Mouse (Mus musculus) urinary bladder, postnatal 10 days (tissue): ENCODE results near the gene Rpl13a.
A peak's percentile ranks its signal among the peaks of the same experiment; 100 is the strongest.
"Not testable (repeated sequence)": the region's sequence is repeated elsewhere in the genome, so short reads cannot be mapped to it uniquely, and the experiment has no call there.

ENCODE experiments used
- DNase-seq: peaks from one replicate; pipeline ENCODE4 v3.0.0; 2022; ENCODE audit warnings: low spot score

The Rpl13a gene

GRCm38 (mm10) chr7:45135370-45135769 is 6.8 kb upstream of the Rpl13a start:
- DNase-seq: no peak

GRCm38 (mm10) chr7:45134544-45135026 is 6.0 kb upstream of the Rpl13a start:
- DNase-seq: no peak

GRCm38 (mm10) chr7:45133446-45134159 is 5.0 kb upstream of the Rpl13a start:
- DNase-seq: no peak

- DNase-seq: no peak
Measured at GRCm38 (mm10) chr7:45131850-45132249, 3.3 kb upstream of the Rpl13a start.

- no peak for DNase-seq
Measured at GRCm38 (mm10) chr7:45129776-45130512, 1.4 kb upstream of the Rpl13a start.

- no peak for DNase-seq
Measured at GRCm38 (mm10) chr7:45129318-45129717, 757 bp upstream of the Rpl13a start.

- no peak for DNase-seq
Measured at GRCm38 (mm10) chr7:45127700-45128224, 799 bp downstream of the Rpl13a start.

GRCm38 (mm10) chr7:45126844-45127699 is 1.5 kb downstream of the Rpl13a start:
- no peak for DNase-seq

- DNase-seq: no peak
Measured at GRCm38 (mm10) chr7:45126147-45126843, 2.3 kb downstream of the Rpl13a start.

GRCm38 (mm10) chr7:45125649-45126048 is 2.9 kb downstream of the Rpl13a start:
- not testable (repeated sequence) for DNase-seq

GRCm38 (mm10) chr7:45125144-45125600 is 3.4 kb downstream of the Rpl13a start:
- DNase-seq: no peak

- peak; percentile 98 for DNase-seq
Measured at GRCm38 (mm10) chr7:45124224-45125143, 4.1 kb downstream of the Rpl13a start, which contains the start of gene Rps11. TSS of gene Rps11 (minus strand) at chr7:45124439.

GRCm38 (mm10) chr7:45123186-45123570 is 5.4 kb downstream of the Rpl13a start:
- DNase-seq: no peak

- DNase-seq: no peak
Measured at GRCm38 (mm10) chr7:45122561-45123185, 5.9 kb downstream of the Rpl13a start.

GRCm38 (mm10) chr7:45121966-45122365 is 6.6 kb downstream of the Rpl13a start:
- DNase-seq: no peak

- DNase-seq: no peak
Measured at GRCm38 (mm10) chr7:45121404-45121803, 7.2 kb downstream of the Rpl13a start.

- no peak for DNase-seq
Measured at GRCm38 (mm10) chr7:45119780-45120709, 8.5 kb downstream of the Rpl13a start.

GRCm38 (mm10) chr7:45118336-45118735 is 10.2 kb downstream of the Rpl13a start:
- DNase-seq: no peak

GRCm38 (mm10) chr7:45117566-45117965 is 11.0 kb downstream of the Rpl13a start:
- DNase-seq: no peak
